Mouse (Mus musculus): Measurements from ENCODE around the gene Dnajb1. TPM values are rescaled to one million over a fixed set of nuclear protein-coding genes. Genes with fewer than 3 reads are reported as not detected.
A peak's percentile ranks its signal among the peaks of the same experiment; 100 is the strongest.

Dnajb1 gene
- 69.6 and 74.3 TPM in 2 replicates for polyA plus RNA-seq (2015; fragmentation: Nextera tagmentation; extraction: Ambion mirVana)

DNA sequence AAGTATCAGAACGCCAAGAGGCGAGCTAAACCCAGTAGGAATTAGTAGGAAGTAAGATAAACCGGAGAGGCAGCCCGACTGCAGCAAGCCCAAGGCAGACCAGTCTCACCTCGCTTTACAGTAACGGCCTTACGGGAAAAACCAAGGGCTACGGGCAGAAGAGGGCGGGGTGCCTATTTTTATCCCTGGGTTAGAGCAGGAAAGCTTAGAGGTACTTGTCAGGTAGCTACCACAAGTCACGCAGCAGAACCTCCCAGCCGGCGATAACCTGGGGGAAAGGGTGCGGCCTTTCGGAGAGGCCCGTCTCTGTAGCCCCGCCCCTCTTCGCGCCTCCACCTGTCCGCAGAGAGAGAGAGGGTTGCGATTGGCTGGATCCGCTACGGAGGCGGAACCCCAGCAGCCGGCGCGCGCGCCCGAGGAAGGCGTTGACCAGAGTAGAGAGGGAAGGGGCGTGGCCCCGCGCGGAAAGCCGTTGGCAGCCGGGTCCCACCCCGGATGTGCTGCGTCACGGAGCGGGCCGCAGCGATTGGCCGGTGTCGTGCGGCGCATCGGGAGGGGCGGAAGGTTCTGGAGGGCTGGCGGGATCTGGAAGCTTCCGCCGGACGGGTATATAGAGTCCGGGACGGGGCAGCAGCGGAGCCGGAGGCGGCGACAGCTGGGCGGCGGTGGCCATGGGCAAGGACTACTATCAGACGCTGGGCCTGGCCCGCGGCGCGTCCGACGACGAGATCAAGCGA lies at the start of gene Dnajb1, which contains the start of gene Tecr:
Dnajb1 (plus strand) TSS at position 533 of the 737 bp plus-strand sequence.
Tecr (minus strand) TSS at position 311 of the 737 bp plus-strand sequence.
- H3K4me1 ChIP-seq (ENCODE audit: control insufficient read depth, insufficient read depth, low read length), result peaks cover 15% of the 10 kb centered on the region
- ATAC-seq (ENCODE audit: insufficient read depth, low FRiP score), result peak; percentile 97
- peak within 1 kb of the TSS; percentile 78 for H3K4me2 ChIP-seq (ENCODE audit: low read depth, low read length)
- peak within 1 kb of the TSS; percentile 83 for H3K4me3 ChIP-seq (replicated peaks; ENCODE audit: low read length)
- H3K27ac ChIP-seq (ENCODE audit: low read length), result peak within 1 kb of the TSS; percentile 98
- no peaks in the 10 kb centered on the region for H3K9me3 ChIP-seq (replicated peaks; ENCODE audit: control insufficient read depth, low read length)
- peak within 1 kb of the TSS; percentile 92 for H3K9ac ChIP-seq (ENCODE audit: low read length)
- H3K36me3 ChIP-seq (ENCODE audit: control insufficient read depth, insufficient read depth, low read length), result peaks cover 23% of the 10 kb centered on the region
- WGBS, result under 1% methylated on average over 64 of the region's 69 CpGs
- no peaks in the 10 kb centered on the region for H3K27me3 ChIP-seq (ENCODE audit: control insufficient read depth, insufficient read depth, low read length)

DNA sequence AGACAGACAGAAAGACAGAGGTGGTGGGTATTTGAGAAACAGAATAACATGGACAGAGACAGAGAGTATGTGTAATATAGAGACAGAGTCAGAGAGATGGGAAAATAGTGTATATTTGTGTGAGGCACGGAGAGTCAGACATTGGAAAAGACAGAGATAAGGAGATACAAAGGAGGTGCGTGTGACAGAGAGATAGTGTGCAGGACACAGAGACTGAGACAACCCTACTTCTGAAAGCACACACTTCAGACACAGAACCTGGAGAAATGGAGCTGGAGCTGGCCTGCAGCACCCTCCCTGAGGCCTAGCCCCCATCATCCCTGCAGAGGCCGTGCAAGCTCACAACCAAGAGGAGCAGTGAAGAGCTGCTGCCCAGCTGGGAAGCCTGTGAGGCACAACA lies 45.3 kb upstream of the Dnajb1 start:
- Histone ChIP-seq H3K9ac (ENCODE audit: low read length) (no peak overlapping the region), H3K27me3 (ENCODE audit: control insufficient read depth, insufficient read depth, low read length) (no peaks in the 10 kb centered on the region), H3K4me1 (ENCODE audit: control insufficient read depth, insufficient read depth, low read length) (peaks cover 3% of the 10 kb centered on the region), H3K9me3 (replicated peaks; ENCODE audit: control insufficient read depth, low read length) (no peaks in the 10 kb centered on the region), H3K36me3 (ENCODE audit: control insufficient read depth, insufficient read depth, low read length) (no peaks in the 10 kb centered on the region), H3K4me2 (ENCODE audit: low read depth, low read length) (no peak overlapping the region), H3K4me3 (replicated peaks; ENCODE audit: low read length) (no peak overlapping the region), H3K27ac (ENCODE audit: low read length) (no peak overlapping the region)
- WGBS, result 63% methylated on average over 3 of the region's 3 CpGs
- no peak for ATAC-seq (ENCODE audit: insufficient read depth, low FRiP score)

DNA sequence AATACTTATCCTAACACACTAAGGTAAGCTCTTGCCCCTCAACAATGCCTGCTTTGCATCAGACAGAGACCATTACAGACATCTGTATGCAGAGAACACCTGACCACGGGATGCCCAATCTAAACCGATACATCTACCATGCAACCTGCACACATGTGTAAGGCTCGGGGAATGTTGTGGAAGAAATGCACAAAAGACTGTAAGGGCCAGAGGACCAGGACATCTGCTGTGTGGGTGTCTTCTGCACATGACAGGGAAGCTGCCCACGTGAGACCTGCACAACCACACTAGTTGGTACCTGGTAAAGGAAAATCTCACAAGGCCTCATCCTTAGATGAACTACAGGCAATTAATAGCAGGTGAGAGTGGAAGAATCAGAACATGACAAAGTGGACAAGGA lies 44.7 kb upstream of the Dnajb1 start:
- WGBS, result 74% methylated on average over 4 of the region's 4 CpGs
- ATAC-seq (ENCODE audit: insufficient read depth, low FRiP score), result no peak
- H3K9me3 ChIP-seq (replicated peaks; ENCODE audit: control insufficient read depth, low read length), result no peaks in the 10 kb centered on the region

DNA sequence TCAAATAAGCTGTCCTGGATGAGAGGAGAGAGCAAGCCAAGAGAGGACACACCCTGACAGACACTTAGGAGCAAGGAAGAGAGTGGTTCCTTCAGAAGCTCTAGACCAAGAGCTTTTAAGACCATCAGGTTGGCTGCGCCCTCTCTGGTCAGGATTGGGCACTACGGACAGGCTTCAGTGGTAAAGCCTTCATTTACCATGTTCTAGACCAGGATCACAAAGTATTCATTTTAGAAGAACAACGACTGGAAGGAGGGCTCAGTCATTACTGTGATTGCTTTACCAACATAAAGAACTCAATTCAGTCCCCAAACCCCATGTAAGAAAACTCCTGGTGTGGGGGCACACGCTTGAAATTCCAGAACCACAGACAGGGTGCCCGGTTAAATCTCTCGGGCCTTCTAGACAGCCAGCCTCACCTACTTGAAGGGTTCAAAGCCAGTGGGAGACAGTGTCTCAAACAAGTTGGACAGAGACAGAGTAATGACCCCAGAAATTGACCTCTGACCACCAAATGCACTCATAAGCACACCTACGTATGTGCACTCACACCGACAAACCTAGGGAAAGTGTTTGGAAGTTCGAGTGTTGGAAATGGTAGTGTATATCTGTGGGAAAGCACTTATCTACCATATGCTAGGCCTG lies 42.1 kb upstream of the Dnajb1 start:
- Histone ChIP-seq H3K4me3 (replicated peaks; ENCODE audit: low read length) (peak overlapping the region; percentile 88; the same call in 1 of the 2 replicates), H3K4me1 (ENCODE audit: control insufficient read depth, insufficient read depth, low read length) (peaks cover 6% of the 10 kb centered on the region), H3K9ac (ENCODE audit: low read length) (no peak overlapping the region; the same call in 1 of the 2 replicates), H3K27ac (ENCODE audit: low read length) (no peak overlapping the region), H3K9me3 (replicated peaks; ENCODE audit: control insufficient read depth, low read length) (no peaks in the 10 kb centered on the region), H3K4me2 (ENCODE audit: low read depth, low read length) (peak overlapping the region; percentile 68; the same call in 1 of the 2 replicates), H3K27me3 (ENCODE audit: control insufficient read depth, insufficient read depth, low read length) (no peaks in the 10 kb centered on the region), H3K36me3 (ENCODE audit: control insufficient read depth, insufficient read depth, low read length) (no peaks in the 10 kb centered on the region)
- ATAC-seq (ENCODE audit: insufficient read depth, low FRiP score), result no peak
- WGBS, result 76% methylated on average over 9 of the region's 9 CpGs

More for the DNA sequence above, 44.7 kb upstream of the Dnajb1 start:
- H3K4me1 ChIP-seq (ENCODE audit: control insufficient read depth, insufficient read depth, low read length), result peaks cover 6% of the 10 kb centered on the region
- H3K9ac ChIP-seq (ENCODE audit: low read length), result no peak overlapping the region
- H3K36me3 ChIP-seq (ENCODE audit: control insufficient read depth, insufficient read depth, low read length), result no peaks in the 10 kb centered on the region
- no peak overlapping the region for H3K4me3 ChIP-seq (replicated peaks; ENCODE audit: low read length)
- no peak overlapping the region for H3K27ac ChIP-seq (ENCODE audit: low read length)
- H3K4me2 ChIP-seq (ENCODE audit: low read depth, low read length), result no peak overlapping the region
- no peaks in the 10 kb centered on the region for H3K27me3 ChIP-seq (ENCODE audit: control insufficient read depth, insufficient read depth, low read length)

DNA sequence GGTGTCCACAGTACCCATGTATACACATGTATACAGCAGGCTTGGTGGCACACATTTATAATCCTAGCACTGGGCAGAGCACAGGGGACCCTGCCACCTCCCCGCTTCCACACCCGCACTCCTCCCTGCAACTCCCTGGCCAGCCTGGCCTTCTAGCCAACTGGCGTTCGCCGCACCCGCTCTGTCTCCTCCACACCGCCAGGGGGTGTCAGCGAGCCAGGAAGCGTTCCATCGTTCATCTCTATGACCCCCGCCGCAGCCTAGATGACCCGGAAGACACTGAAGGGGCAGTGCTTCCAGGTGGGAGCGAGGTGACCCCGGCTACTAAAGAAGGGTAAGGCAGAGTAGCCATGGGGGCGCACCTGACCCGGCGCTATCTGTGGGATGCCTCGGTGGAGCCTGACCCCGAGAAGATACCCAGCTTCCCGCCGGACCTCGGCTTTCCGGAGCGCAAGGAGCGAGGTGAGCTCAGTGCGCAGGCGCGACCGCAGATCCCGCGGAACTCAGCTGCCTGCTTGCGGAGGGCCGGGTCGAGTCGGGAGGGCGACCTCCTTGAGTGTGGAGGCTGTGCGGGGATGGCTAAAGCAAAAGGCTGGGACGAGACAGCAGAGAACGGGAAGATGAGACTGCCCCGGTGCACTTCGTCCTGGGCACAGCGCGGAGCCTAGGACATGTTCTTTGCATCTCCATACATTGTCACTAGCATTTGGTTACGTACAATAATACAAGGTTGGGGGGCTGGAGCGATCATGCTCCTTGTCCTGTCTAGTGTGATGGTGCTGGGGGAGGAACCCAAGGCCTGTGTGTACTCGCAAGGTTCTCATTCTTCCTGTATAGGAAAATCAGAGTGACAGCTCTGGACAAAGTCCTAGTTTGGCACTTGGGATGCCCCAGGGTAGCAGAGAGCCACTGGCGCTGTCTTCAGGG lies 41.3 kb upstream of the Dnajb1 start, which contains the start of gene Ndufb7:
Ndufb7 (plus strand) TSS at position 203 of the 927 bp plus-strand sequence.
- peaks cover 3% of the 10 kb centered on the region; the same call in 1 of the 2 replicates for H3K36me3 ChIP-seq (ENCODE audit: control insufficient read depth, insufficient read depth, low read length)
- H3K9me3 ChIP-seq (replicated peaks; ENCODE audit: control insufficient read depth, low read length), result no peaks in the 10 kb centered on the region
- H3K4me3 ChIP-seq (replicated peaks; ENCODE audit: low read length), result peak within 1 kb of the TSS; percentile 88
- H3K27ac ChIP-seq (ENCODE audit: low read length), result peak within 1 kb of the TSS; percentile 70
- WGBS, result under 1% methylated on average over 48 of the region's 48 CpGs
- H3K4me2 ChIP-seq (ENCODE audit: low read depth, low read length), result peak within 1 kb of the TSS; percentile 68
- no peaks in the 10 kb centered on the region for H3K27me3 ChIP-seq (ENCODE audit: control insufficient read depth, insufficient read depth, low read length)
- peaks cover 6% of the 10 kb centered on the region for H3K4me1 ChIP-seq (ENCODE audit: control insufficient read depth, insufficient read depth, low read length)
- peak; percentile 85 for ATAC-seq (ENCODE audit: insufficient read depth, low FRiP score)
- peak within 1 kb of the TSS; percentile 86 for H3K9ac ChIP-seq (ENCODE audit: low read length)

DNA sequence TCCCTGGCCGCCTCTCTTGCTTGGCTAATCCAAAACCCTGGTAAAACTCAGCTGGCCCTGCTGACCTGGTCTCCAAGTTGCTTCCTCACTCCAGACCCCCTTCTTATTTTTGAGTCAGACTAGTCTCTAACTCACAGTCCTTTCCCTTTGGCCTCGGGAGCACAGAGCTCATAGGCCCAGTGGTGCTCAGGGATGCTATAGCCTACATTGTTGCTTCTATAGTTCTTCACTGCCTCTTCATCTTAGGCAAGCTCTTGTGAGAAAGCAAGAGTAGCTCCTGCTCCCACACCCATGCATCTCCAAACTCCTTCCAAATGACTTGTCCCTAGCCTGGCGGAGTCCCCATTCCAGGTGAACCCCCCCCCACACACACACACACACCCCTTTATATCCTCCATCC lies 40.3 kb upstream of the Dnajb1 start:
- H3K27ac ChIP-seq (ENCODE audit: low read length), result no peak overlapping the region
- no peak for ATAC-seq (ENCODE audit: insufficient read depth, low FRiP score)
- 46% methylated on average over 3 of the region's 3 CpGs for WGBS

DNA sequence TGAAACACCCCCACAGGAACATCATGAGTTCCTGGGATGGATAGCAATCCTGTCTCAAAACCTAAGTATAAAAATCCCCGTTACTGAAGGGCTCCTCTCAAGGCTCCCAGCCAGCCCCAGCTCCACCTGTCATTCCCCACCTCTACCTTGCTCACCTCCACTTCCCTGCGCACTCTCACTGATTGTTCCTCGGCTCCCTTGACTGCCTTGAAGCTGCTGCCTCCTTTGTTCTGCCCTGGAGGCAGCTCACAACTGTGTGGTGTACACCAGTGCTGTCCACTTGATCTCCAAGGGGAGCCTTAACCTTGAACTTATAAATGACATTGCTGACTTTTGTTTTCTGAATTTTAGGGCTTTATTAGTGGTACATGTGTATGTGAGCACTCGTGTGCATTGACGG lies 39.9 kb upstream of the Dnajb1 start:
- 61% methylated on average over 5 of the region's 5 CpGs for WGBS
- Histone ChIP-seq H3K36me3 (ENCODE audit: control insufficient read depth, insufficient read depth, low read length) (peaks cover 8% of the 10 kb centered on the region; the same call in 1 of the 2 replicates), H3K27me3 (ENCODE audit: control insufficient read depth, insufficient read depth, low read length) (no peaks in the 10 kb centered on the region), H3K27ac (ENCODE audit: low read length) (no peak overlapping the region), H3K4me3 (replicated peaks; ENCODE audit: low read length) (no peak overlapping the region; the same call in 1 of the 2 replicates), H3K4me1 (ENCODE audit: control insufficient read depth, insufficient read depth, low read length) (peaks cover 6% of the 10 kb centered on the region), H3K4me2 (ENCODE audit: low read depth, low read length) (no peak overlapping the region), H3K9ac (ENCODE audit: low read length) (peak overlapping the region; percentile 16; the same call in 1 of the 2 replicates), H3K9me3 (replicated peaks; ENCODE audit: control insufficient read depth, low read length) (no peaks in the 10 kb centered on the region)
- no peak for ATAC-seq (ENCODE audit: insufficient read depth, low FRiP score)

More for the DNA sequence above, 40.3 kb upstream of the Dnajb1 start:
- Histone ChIP-seq H3K9ac (ENCODE audit: low read length) (peak overlapping the region; percentile 86), H3K9me3 (replicated peaks; ENCODE audit: control insufficient read depth, low read length) (no peaks in the 10 kb centered on the region), H3K4me2 (ENCODE audit: low read depth, low read length) (peak overlapping the region; percentile 68), H3K36me3 (ENCODE audit: control insufficient read depth, insufficient read depth, low read length) (peaks cover 8% of the 10 kb centered on the region; the same call in 1 of the 2 replicates), H3K4me1 (ENCODE audit: control insufficient read depth, insufficient read depth, low read length) (peaks cover 6% of the 10 kb centered on the region), H3K4me3 (replicated peaks; ENCODE audit: low read length) (peak overlapping the region; percentile 88), H3K27me3 (ENCODE audit: control insufficient read depth, insufficient read depth, low read length) (no peaks in the 10 kb centered on the region)

DNA sequence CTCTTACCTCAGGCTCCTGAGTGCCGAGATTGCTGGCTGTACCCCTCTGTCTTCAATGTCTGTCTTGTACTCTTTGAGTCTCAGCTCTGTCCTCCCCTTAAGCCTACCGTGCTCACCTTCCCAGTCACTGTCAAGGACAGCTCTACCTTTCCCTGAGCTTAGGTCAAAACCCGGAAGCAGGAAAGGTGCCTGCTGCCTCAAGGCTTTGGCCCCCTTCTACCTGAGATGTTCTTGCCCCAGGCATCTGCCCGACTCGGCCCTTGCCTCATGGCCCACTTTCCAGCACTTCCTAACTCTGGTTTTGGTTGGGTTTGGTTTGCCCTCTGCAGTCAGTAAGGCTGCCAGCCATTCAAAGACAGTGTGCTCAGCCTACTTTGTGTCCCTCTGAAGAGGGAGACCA lies 39.2 kb upstream of the Dnajb1 start:
- H3K9ac ChIP-seq (ENCODE audit: low read length), result no peak overlapping the region
- no peak overlapping the region for H3K4me3 ChIP-seq (replicated peaks; ENCODE audit: low read length)
- ATAC-seq (ENCODE audit: insufficient read depth, low FRiP score), result no peak
- WGBS, result 76% methylated on average over 5 of the region's 5 CpGs
- H3K9me3 ChIP-seq (replicated peaks; ENCODE audit: control insufficient read depth, low read length), result no peaks in the 10 kb centered on the region
- peaks cover 6% of the 10 kb centered on the region for H3K4me1 ChIP-seq (ENCODE audit: control insufficient read depth, insufficient read depth, low read length)
- peaks cover 8% of the 10 kb centered on the region; the same call in 1 of the 2 replicates for H3K36me3 ChIP-seq (ENCODE audit: control insufficient read depth, insufficient read depth, low read length)
- no peak overlapping the region for H3K27ac ChIP-seq (ENCODE audit: low read length)
- H3K4me2 ChIP-seq (ENCODE audit: low read depth, low read length), result no peak overlapping the region
- no peaks in the 10 kb centered on the region for H3K27me3 ChIP-seq (ENCODE audit: control insufficient read depth, insufficient read depth, low read length)

Measured in stomach, embryonic 16.5 days (tissue).